In the genomic region with DNA sequence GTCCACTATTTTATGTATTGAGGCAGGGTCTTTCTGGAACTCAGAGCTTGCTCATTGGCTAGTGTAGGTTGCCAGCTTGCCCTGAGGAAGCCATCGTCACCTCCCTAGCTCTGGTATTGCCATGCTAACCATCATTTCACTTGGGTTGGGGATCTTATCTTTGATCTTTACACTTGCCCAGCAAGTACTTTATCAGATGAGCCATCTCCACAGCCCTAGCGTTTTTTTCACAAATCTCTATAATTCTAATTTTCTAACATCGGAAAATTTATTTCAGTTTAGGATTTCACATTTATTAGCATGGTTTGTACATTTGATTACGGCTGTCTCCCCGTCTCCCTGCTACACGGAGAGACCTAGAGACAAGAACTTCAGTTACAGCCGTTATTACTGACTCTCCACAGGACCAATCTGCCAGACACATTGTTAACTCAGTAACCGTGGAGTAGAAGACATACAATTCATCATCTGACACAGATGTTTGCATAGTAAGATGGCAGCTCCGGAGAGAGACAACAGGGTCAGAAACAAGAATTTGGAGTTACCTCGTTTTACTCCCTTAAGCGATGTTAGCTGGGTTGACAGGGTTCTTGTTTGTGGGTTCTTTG, we compare ENCODE assay signal across 8 mouse cellular contexts. TPM values are rescaled to one million over a fixed set of nuclear protein-coding genes. Genes with fewer than 3 reads are reported as not detected.
DNase-seq lines count a peak whose midpoint lies in the region; ATAC-seq and TF ChIP-seq lines count a peak whose summit lies in the region.

No protein-coding gene starts in this region.

- peak overlapping the region; percentile 85 for H3K9ac ChIP-seq in lung, embryonic 16.5 days (ENCODE audit: low read length)
- peak overlapping the region; percentile 80 for H3K9ac ChIP-seq in limb, embryonic 13.5 days

- TF ChIP-seq CTCF in embryonic fibroblast, embryonic 13.5 days (IDR thresholded peaks at IDR 0.05; ENCODE audit: borderline replicate concordance, insufficient read depth, low read length): no peak
- no peak for TF ChIP-seq CTCF in small intestine, adult 2 months (IDR thresholded peaks at IDR 0.05; ENCODE audit: extremely low read depth, insufficient read length, insufficient replicate concordance, low read depth, low read length)

- no peak for DNase-seq in lung, postnatal 4 days
- DNase-seq in layer of hippocampus, adult 9-11 months: no peak
- no peak for DNase-seq in adrenal gland, adult (ENCODE audit: inconsistent age in 2 of 2, low spot score in 1 of 2)

- 0 out of 2 replicates have a peak, but pooled peaks have one; percentile 11 for ATAC-seq in lung, embryonic 16.5 days (ENCODE audit: low read depth)
- no peak for ATAC-seq in limb, embryonic 13.5 days (ENCODE audit: low FRiP score, low read depth)
- no peak for ATAC-seq in inflammation-experienced regulatory T-cells, adult 6 months

- H3K4me2 ChIP-seq in lung, embryonic 16.5 days (ENCODE audit: low read depth, low read length): peak overlapping the region; percentile 83
- peak overlapping the region; percentile 68 for H3K4me2 ChIP-seq in limb, embryonic 13.5 days (replicated peaks)

- 6% methylated on average over 11 of the region's 11 CpGs for WGBS in lung, embryonic 16.5 days
- 11% methylated on average over 11 of the region's 11 CpGs for WGBS in limb, embryonic 13.5 days
- 6% methylated on average over 11 of the region's 11 CpGs for WGBS in small intestine, adult 2 months

- H3K4me3 ChIP-seq in lung, embryonic 16.5 days (ENCODE audit: low read length): peak overlapping the region; percentile 96
- H3K4me3 ChIP-seq in embryonic fibroblast, embryonic 13.5 days (ENCODE audit: insufficient read depth, low read length): peak overlapping the region; percentile 86
- peak overlapping the region; percentile 96 for H3K4me3 ChIP-seq in limb, embryonic 13.5 days
- H3K4me3 ChIP-seq in small intestine, adult 2 months (ENCODE audit: low read depth, low read length): peak overlapping the region; percentile 92

- H3K27me3 ChIP-seq in lung, embryonic 16.5 days (ENCODE audit: control insufficient read depth, insufficient read depth, low read depth, low read length): no peaks in the 10 kb centered on the region
- no peaks in the 10 kb centered on the region for H3K27me3 ChIP-seq in limb, embryonic 13.5 days
- H3K27me3 ChIP-seq in small intestine, adult 2 months (ENCODE audit: control insufficient read depth, insufficient read depth, low read length): no peaks in the 10 kb centered on the region

- peaks cover 10% of the 10 kb centered on the region for H3K4me1 ChIP-seq in lung, embryonic 16.5 days (replicated peaks; ENCODE audit: control insufficient read depth, insufficient read depth, low read length)
- peaks cover 4% of the 10 kb centered on the region; the same call in 1 of the 2 replicates for H3K4me1 ChIP-seq in embryonic fibroblast, embryonic 13.5 days (ENCODE audit: control insufficient read depth, insufficient read depth, low read length)
- H3K4me1 ChIP-seq in limb, embryonic 13.5 days: peaks cover 17% of the 10 kb centered on the region
- H3K4me1 ChIP-seq in small intestine, adult 2 months (ENCODE audit: control insufficient read depth, insufficient read depth, insufficient read length, low read length): peaks cover 8% of the 10 kb centered on the region; the same call in 1 of the 2 replicates

- 0 out of 2 replicates have a peak, but pooled peaks cover 2% of the 10 kb centered on the region for H3K36me3 ChIP-seq in lung, embryonic 16.5 days (ENCODE audit: control insufficient read depth, insufficient read depth, low read length)
- H3K36me3 ChIP-seq in limb, embryonic 13.5 days: no peaks in the 10 kb centered on the region; the same call in 1 of the 2 replicates
- no peaks in the 10 kb centered on the region for H3K36me3 ChIP-seq in small intestine, adult 2 months (ENCODE audit: control insufficient read depth, insufficient read depth, low read length)

- peak overlapping the region; percentile 96 for H3K27ac ChIP-seq in lung, embryonic 16.5 days (ENCODE audit: low read length)
- peak overlapping the region; percentile 98 for H3K27ac ChIP-seq in embryonic fibroblast, embryonic 13.5 days (ENCODE audit: insufficient read depth, low read length)
- H3K27ac ChIP-seq in limb, embryonic 13.5 days: peak overlapping the region; percentile 90
- peak overlapping the region; percentile 78 for H3K27ac ChIP-seq in small intestine, adult 2 months (ENCODE audit: insufficient read depth, low read depth, low read length)

- no peak for TF ChIP-seq POLR2A in embryonic fibroblast, embryonic 13.5 days (IDR thresholded peaks at IDR 0.05; ENCODE audit: low read depth, low read length)
- TF ChIP-seq POLR2A in small intestine, adult 2 months (IDR thresholded peaks at IDR 0.05; ENCODE audit: low read depth, low read length): no peak

- H3K9me3 ChIP-seq in lung, embryonic 16.5 days (ENCODE audit: control insufficient read depth, low read length): no peaks in the 10 kb centered on the region
- H3K9me3 ChIP-seq in limb, embryonic 13.5 days: no peaks in the 10 kb centered on the region

RNA-seq across cellular contexts. Expression of gene Urm1, which starts 6.5 kb away (rescaled TPM):
- polyA plus RNA-seq in lung, embryonic 16.5 days (2015; fragmentation: Nextera tagmentation; extraction: Ambion mirVana): 24.8 and 31.0 TPM in 2 replicates
- 42.0 and 44.5 TPM in 2 replicates for polyA plus RNA-seq in embryonic fibroblast, embryonic 13.5 days (2011; ENCODE audit: insufficient read length, low read depth, missing spikeins)
- 24.3 and 27.2 TPM in 2 replicates for polyA plus RNA-seq in limb, embryonic 13.5 days (2015; fragmentation: Nextera tagmentation; extraction: Ambion mirVana)
- 18.6 and 42.3 TPM in 2 replicates for polyA plus RNA-seq in small intestine, adult 2 months (2012; rRNA removed)
- 10 to 100 TPM; 18.3 to 22.8 (median 22.5) TPM for polyA plus RNA-seq in inflammation-experienced regulatory T-cells, adult 6 months (2017; shearing (Covaris generic))

RNA-seq across cellular contexts. Expression of gene Slc27a4, which starts 24.0 kb away (rescaled TPM):
- 11.7 and 13.3 TPM in 2 replicates for polyA plus RNA-seq in lung, embryonic 16.5 days (2015; fragmentation: Nextera tagmentation; extraction: Ambion mirVana)
- 18.5 and 22.1 TPM in 2 replicates for polyA plus RNA-seq in embryonic fibroblast, embryonic 13.5 days (2011; ENCODE audit: insufficient read length, low read depth, missing spikeins)
- 14.8 and 15.6 TPM in 2 replicates for polyA plus RNA-seq in limb, embryonic 13.5 days (2015; fragmentation: Nextera tagmentation; extraction: Ambion mirVana)
- 225 and 822 TPM in 2 replicates for polyA plus RNA-seq in small intestine, adult 2 months (2012; rRNA removed)
- polyA plus RNA-seq in inflammation-experienced regulatory T-cells, adult 6 months (2017; shearing (Covaris generic)): 1 to 10 TPM; 1.2 to 3.7 (median 2.3) TPM

RNA-seq across cellular contexts. Expression of gene Trub2, which starts 38.1 kb away (rescaled TPM):
- polyA plus RNA-seq in lung, embryonic 16.5 days (2015; fragmentation: Nextera tagmentation; extraction: Ambion mirVana): 33.9 and 38.3 TPM in 2 replicates
- polyA plus RNA-seq in embryonic fibroblast, embryonic 13.5 days (2011; ENCODE audit: insufficient read length, low read depth, missing spikeins): 22.5 and 33.3 TPM in 2 replicates
- 48.5 and 50.1 TPM in 2 replicates for polyA plus RNA-seq in limb, embryonic 13.5 days (2015; fragmentation: Nextera tagmentation; extraction: Ambion mirVana)
- 20.1 and 29.8 TPM in 2 replicates for polyA plus RNA-seq in small intestine, adult 2 months (2012; rRNA removed)
- polyA plus RNA-seq in inflammation-experienced regulatory T-cells, adult 6 months (2017; shearing (Covaris generic)): 10 to 100 TPM; 21.5 to 28.8 (median 24.7) TPM

RNA-seq across cellular contexts. Expression of gene Coq4, which starts 39.1 kb away (rescaled TPM):
- polyA plus RNA-seq in lung, embryonic 16.5 days (2015; fragmentation: Nextera tagmentation; extraction: Ambion mirVana): 28.3 and 29.0 TPM in 2 replicates
- 9.3 and 12.6 TPM in 2 replicates for polyA plus RNA-seq in embryonic fibroblast, embryonic 13.5 days (2011; ENCODE audit: insufficient read length, low read depth, missing spikeins)
- polyA plus RNA-seq in limb, embryonic 13.5 days (2015; fragmentation: Nextera tagmentation; extraction: Ambion mirVana): 29.7 and 29.9 TPM in 2 replicates
- polyA plus RNA-seq in small intestine, adult 2 months (2012; rRNA removed): 83.4 and 95.1 TPM in 2 replicates
- 1 to 10 TPM; 4.6 to 9.7 (median 7.0) TPM for polyA plus RNA-seq in inflammation-experienced regulatory T-cells, adult 6 months (2017; shearing (Covaris generic))

RNA-seq across cellular contexts. Expression of gene Cercam, which starts 42.5 kb away (rescaled TPM):
- 14.8 and 17.6 TPM in 2 replicates for polyA plus RNA-seq in lung, embryonic 16.5 days (2015; fragmentation: Nextera tagmentation; extraction: Ambion mirVana)
- 52.3 and 58.2 TPM in 2 replicates for polyA plus RNA-seq in embryonic fibroblast, embryonic 13.5 days (2011; ENCODE audit: insufficient read length, low read depth, missing spikeins)
- 28.8 and 33.4 TPM in 2 replicates for polyA plus RNA-seq in limb, embryonic 13.5 days (2015; fragmentation: Nextera tagmentation; extraction: Ambion mirVana)
- 3.5 and 5.9 TPM in 2 replicates for polyA plus RNA-seq in small intestine, adult 2 months (2012; rRNA removed)
- polyA plus RNA-seq in inflammation-experienced regulatory T-cells, adult 6 months (2017; shearing (Covaris generic)): 1 to 10 TPM in 1 of 3 experiments, under 1 TPM in 2; 0.46 to 3.9 (median 0.59) TPM
